Mouse (Mus musculus) lung, postnatal 14 days (tissue): Measurements from ENCODE around the gene Myf5.

Source experiments
- DNase-seq: peaks from one replicate; pipeline ENCODE4 v3.0.0; 2021

The Myf5 gene

DNA sequence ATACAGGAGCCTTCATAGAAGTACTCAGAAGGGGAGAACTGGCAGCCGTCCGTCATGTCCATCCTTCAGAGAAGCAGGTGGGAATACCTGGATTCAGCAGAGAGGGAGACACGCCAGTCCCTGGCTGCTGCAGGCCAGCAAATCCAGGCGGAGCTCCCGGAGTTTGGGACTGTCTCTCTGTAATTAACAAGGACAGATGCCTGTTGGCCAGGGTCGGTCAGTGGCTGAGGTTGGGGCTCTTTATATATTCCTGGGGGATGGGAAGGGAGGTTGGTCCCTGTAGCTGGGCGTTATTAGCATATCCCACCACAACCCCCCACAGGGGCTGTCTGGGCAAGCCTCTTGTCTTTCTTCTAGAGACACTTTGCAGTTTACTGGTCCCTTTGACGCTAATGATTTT, at the start of gene Myf5:
Myf5 (minus strand) TSS at position 265 of the 400 bp plus-strand sequence.
- no peak for DNase-seq

DNA sequence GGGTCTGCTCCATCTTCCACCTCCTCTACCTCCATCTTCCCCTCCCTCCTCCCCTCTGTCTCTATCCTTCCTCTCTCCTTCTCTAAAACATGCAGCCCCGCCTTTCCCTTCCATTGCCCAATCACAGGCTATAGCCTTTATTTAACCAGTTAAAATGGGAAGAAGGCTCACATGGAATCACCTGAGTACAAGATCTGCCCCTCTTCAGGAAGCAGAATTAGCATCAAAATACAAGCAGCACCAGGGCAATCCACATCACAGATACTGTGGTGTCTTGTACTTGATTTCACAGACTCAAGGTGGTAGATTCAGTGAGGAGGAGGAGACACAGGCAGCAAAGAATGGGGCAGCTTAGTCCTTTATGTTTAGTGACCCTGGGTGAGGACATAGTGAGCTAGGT, 42.8 kb upstream of the Myf5 start:
- no peak for DNase-seq

DNA sequence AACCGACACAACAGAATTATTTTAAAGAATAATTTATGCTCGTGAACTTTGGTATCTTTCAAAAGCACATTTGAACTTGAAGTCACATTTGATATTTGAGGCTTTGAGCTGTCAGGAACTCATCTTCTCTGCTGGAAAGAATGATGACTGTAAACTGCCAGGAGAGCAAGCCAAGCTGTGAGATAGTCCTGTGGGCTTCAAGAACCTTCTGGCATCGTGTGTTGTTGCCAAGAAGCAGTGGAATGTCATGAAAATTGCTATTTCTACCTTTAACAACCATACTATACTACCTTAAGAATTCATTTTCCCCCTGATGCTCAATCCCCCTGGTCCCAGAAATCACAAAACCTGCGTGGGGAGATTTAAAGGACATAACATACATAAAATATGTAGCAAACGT, 33.3 kb upstream of the Myf5 start:
- DNase-seq, result no peak

DNA sequence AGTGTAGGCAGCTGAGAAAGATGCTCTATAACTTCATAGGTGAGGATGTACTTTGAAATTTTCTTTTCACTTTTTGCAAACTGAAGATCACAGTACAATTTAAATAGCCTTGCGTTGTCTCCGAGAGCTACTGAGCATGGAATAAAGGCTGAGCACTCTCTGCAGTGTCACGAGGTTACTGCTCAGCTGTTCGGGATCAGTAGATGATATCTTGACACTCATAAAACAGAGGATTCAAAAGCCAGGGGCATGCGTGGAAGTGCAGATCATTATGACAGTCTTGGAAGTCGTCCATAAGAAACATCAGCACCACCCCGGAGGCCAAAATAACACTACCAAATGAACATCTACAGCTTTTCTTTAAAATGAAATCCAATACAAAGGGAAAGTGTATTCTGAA, 30.7 kb upstream of the Myf5 start:
- DNase-seq, result no peak

DNA sequence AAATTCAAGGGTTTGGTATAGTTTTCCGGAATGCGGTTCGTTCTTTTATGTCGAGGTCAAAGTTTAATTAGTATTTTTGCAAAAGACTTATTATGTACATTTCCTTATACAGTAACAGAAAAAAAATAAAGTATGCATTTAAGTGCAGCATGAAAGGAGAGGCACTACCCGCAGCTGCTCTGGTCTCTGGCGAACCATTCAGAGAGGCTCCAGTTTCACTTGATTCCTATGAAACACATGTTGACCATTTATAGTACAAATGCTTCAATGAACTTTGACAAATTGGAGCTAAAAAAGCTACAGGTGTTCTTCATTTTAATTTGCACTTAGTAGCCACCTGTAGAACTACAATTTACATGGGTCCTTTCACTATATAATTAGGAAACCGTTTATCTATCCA, 28.8 kb upstream of the Myf5 start:
- no peak for DNase-seq

DNA sequence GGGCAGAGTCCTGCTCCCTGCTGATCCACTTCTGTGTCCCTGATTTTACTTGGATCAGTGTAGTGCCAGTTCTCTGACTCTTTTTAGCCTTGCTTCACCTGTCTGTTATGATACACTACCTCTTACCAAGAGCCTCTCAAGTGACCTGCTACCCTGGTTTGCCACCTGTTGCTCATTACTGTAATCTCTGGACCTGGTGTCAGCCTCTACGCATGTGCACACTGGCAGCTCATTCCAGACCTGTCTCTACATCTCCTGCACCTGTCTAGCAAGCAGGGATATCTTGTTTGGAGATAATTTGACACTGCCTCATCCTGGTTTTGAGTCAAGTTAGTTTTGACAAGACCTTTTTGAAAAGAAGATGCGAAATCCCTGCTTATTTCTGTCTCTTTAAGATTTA, 20.5 kb upstream of the Myf5 start:
- DNase-seq, result no peak

DNA sequence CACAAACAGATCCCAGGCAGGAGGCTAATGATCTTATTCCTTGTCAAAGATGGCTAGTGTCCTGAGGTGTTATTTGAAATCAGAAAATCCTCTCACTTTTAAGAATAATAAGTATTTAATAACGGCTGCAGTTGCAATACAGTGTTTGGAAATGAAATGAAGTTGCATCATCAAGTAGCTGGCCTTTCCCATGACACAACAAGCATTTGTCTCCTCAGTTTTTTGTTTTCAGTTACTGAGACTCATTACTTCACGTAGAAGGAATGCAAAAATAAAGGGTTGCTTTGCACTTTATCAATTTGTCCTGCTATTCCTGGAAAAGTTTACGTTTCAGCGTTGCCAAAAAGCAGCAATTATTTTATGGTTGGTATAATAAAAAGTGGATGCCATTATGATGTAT, 17.5 kb upstream of the Myf5 start:
- DNase-seq, result no peak

DNA sequence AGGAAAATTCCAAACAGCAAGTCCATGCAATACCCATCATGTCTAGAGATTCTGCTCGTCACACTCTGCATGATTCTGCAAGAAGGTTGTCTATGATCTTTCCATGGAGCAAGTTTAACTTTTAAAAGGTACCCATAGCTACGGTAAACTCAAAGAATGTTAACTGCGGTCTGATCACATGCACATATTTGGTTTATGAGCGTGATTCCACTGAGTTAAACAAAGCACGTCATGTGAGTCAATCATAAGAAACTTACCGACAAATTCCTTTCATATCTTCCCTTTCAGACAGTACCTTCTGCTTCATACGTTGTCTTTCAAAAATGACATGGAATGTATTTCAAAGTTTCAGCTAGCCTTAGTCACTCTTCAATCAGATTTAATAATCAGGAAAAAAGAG, 16.3 kb upstream of the Myf5 start:
- DNase-seq, result no peak

DNA sequence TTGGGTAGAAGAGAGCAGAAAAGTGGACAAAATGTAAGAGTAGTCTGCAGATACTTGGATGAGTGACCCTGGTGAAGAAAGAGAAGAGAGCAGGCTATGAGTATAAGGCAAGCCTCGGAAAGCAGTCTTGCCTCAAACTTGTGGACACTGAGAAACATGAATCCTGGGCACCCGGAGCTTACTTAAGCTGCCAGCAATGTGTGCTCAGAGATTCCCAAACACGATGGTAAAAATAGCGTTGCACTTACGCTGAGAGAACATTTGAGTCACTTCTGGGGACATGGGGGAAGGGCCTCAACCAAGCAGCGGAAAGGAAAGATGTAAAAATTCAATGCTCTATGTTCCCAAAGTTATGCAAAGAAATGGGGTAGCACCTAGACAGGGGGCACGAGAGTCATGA, 13.7 kb upstream of the Myf5 start:
- DNase-seq, result no peak

DNA sequence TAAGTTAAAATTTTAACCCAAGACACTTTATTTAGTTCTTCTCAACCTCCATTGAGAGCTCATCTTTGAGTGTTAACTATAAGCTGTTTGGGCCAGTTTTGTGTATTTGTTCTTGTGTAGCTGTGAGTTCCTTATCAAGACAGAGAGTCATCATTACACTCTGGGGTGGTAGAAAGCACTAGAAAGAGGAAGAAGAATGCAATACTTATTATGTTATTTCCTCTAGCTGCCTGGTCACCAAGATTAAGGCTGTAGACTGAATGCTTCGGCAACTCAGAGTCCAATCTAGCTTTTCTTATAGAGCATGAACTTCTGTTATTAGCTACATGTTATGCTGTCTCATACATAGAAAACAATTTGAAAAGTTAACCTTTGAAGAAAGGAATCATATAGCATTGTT, 10.5 kb upstream of the Myf5 start:
- DNase-seq, result no peak

DNA sequence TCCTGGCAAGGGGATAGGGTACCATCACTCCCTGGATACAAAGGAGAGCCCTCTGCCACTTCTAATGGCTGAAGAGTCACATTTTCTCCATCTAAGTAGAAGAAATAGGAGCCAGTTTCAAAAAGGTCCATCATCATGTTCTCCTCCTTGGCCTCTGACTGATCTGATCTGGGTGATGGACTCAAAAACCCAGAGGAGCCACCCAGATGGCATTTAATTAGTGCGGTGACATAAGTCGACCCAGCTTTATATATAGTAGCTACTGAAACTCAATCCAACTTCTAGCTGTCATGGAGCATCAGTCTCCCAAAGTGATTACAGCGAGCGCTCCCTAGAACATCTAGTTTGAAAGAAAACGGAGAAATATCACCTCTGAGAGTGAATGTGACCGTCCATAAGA, 8.6 kb upstream of the Myf5 start, which contains the start of gene Myf6:
Myf6 (minus strand) TSS at position 170 of the 400 bp plus-strand sequence.
- no peak for DNase-seq

DNA sequence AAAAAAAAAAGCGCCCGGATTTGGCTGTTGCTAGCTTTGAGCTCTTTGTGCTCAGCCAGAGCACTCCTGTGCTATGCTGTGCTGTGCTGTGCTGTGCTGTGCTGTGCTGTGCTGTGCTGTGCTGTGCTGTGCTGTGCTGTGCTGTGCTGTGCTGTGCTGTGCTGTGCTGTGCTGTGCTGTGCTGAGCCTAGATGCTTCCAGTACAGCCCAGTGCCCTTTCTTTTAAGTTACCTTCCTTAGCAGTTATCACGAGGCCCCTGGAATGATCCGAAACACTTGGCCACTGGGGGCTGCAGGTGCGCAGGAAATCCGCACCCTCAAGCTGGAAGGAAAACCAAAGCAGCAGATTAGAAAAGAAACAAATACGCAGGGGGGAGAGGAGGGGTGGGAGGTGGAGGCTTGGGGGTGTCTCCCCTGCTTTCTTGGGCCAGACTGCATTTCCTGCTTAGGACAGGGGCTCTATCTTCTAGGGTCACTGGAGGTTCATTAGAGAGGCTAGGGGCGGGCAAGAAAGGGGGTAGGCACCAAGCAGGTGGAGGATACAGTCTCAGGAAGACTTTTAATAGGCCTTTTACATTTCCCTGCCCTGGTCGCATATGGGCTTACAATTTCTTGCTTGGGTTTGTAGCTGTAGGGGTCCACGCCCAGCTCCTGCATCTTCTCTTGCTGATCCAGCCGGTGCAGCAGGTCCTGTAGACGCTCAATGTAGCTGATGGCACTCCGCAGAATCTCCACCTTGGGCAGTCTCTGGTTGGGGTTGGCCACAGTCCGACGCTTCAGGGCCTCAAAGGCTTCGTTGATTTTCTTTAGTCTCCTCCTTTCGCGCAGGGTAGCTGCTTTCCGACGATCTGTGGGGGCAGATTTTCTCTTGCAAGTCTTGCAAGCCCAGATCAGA, 7.9 kb upstream of the Myf5 start:
- DNase-seq, result no peak

DNA sequence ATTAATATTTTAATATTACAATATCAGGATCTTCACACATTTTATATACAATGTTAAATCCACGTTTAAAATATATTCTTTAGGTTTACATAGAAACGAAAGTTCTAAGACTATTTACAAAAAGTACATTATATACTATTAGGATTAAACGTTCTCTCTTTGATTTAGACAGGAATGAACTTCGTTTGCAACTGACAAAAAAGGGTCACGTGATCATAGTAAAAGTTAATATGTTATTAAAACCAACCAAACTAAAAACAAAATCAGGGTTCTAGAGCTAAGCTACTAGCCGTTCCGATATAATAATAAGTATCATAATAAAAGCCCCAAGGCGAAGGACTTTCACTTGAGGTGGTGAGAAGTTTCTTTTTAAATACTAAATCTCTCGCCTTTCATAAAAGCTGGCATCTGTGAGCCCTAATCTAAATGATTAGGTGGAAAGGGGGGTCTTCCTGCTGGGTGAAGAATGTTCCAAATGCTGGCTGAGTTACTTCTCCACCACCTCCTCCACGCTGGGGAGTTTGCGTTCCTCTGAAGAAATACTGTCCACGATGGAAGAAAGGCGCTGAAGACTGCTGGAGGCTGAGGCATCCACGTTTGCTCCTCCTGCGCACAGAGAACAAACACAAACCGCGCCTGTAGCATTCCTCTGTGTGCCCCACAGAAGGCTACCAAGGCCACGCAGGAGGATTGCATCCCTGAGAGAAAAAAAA, 7.1 kb upstream of the Myf5 start:
- DNase-seq, result no peak

DNA sequence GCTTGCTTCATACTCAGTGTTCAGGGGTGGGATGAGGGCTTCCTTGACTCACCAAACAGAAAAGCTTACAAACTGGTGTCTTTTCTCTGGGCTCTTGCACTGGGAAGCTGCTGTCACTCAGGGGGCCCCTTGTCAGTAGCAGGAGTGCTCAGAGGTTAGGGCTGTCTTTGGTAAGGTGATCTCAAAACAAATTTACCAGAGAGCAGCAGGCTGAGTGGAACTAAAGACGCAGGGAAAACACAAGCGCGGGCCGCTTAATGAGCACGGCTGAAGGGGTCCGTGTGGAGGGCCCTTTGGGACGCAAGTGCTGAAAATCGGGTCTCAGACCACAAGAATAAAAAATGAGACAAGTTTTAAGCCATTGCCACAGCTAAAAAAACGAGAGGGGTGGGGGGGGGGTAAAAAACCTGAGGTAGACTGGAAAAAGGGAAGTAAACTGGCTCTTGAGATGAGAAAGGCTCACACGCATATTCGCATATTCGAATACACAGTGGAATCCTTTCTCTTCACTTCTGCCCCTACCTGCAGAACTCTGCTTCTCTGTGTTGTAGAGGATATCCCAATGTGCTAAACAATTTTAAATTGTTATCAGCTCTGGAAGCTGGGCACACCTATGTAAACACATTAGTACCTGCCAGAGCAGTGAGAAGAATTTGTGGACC, 2.9 kb upstream of the Myf5 start:
- DNase-seq, result no peak

DNA sequence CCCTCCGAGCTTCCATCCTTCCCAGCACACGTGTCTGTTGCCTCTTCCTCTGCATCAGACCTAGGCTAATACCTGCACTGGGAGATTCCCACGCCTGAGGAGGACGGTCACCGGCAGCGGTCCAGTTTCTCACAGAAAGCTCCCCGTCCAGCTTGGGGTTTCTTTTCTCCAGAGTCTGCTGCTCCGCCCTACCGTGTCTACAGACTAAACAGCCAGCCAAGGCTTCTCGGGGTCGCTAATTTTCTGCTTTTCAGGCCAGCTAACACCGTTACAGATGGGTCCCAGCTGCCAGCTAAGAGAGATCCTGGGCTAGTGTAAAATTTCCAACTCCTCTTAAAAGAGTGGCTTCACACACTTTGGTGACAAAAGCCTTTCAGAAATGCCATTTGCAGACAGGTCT, 836 bp upstream of the Myf5 start:
- no peak for DNase-seq

DNA sequence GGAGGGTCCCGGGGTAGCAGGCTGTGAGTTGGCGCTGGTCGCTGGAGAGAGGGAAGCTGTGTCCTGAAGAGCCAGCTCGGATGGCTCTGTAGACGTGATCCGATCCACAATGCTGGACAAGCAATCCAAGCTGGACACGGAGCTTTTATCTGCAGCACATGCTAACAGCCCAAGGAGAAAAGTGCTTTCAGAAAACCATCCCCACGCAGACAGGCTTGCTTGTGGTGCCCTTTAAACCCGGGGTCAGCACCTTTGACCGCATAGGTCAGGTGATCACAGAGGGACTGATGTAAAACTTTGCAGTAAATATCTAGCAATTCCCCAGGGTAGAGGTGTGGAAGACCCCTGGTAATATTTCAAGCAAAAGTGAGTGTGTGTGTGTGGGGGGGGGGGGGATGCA, 1.9 kb downstream of the Myf5 start:
- no peak for DNase-seq

DNA sequence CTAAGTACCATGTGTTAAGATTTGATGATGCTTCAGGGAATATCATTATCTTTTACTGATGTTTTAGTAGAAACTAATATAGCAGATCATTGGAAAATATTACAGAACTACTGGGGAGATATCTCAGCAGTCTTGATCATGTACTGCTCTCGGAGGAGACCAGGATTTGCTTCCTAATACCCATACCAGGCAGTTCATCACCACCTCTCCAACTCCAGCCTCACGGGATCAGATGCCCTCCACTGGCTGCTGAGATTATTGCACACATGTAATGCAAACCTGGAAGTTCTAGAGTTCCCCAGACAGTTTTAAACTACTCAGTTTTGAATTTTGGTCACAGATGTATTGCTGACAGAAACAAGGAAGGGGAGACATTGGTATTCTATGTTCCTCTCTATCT, 12.4 kb downstream of the Myf5 start:
- DNase-seq, result no peak

DNA sequence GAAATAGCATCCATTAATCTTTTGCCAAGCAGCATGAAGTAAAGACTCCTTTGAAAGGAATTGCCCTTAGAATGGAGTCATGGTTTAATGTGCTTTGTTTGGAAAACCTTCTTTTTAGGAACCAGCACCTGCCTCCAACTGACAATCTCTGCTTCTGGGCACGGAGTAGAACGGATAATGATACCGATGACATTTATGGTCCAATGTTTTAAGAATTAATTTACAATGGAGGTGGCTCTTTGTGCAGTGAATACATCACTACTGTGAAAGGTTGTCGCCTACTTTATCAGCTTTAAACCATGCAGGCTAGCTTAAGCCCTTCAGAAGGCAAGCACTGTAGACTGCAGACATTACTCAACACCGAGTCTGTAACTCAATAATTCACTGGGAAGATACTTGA, 14.2 kb downstream of the Myf5 start:
- no peak for DNase-seq

DNA sequence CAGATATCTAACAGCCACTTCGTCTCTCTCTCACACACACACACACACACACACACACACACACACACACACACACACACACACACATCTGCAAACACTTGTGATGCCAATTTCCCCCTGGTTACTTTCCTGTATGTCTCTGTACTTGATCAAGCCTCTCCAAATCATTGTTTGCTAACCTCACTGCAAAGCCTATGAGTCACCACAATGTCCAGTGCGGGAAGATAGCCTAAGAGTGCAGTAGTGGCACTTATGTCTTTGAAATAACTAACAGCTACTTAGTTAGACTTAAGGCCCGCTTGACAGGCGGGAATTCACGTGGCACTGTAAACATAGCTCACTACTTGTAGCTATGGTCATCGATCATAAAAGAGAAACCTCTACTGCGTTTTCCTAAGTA, 18.1 kb downstream of the Myf5 start:
- DNase-seq, result no peak

DNA sequence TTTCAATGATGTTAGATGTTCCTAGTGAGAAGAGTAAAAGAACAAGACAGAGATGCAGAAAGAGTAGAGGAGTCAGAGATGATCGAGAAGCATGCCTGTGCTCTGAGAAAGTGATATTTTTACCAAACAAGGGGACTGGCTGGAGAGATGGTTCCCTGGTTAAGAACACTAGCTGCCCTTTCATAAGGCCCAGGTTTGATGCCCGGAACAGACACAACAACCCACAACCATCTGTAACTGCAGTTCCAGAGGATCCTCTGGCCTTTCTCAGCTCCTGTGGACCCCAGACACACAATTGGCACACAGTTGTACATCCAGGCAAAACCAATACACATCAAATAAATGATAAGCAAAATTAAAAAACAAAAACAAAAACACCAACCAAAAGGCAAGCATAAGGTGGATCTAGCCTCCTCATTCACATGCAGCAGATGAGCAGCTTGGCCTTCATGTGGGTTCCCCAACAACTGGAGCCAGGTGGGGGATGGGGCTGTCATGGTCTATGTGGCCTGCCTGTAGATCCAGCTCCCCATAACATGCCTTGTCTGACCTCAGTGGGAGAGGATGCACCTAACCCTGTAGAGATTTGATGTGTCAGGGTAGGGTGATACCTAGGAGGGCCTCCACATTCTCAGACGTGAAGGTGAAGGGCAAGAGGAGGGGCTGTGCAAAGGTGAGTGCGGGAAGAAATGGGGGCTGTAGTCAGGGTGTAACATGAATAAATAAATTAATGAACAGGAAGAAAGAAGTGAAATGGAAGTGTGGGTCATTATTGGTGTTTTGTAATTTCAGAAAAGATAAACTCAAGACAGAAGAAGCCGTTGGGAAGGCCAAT, 36.2 kb downstream of the Myf5 start:
- no peak for DNase-seq

DNA sequence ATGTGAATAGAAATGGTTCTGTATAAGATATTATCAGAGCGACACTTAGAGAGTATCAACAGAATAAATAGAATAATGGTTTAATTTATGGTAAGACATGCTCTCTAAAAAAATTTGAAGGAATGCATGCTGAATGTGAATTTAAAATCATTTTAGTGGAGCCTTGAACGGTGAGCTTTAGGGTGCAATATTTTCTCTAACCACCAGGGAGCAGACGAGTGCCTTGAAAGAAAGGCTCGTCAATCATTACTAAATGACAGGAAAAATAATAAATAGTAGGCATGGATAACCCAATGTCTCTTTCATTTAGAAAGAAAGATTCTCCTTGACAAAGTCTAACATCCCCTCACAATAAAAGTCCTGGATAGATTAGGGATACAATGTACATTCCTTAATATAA, 43.2 kb downstream of the Myf5 start:
- DNase-seq, result peak; percentile 52

DNA sequence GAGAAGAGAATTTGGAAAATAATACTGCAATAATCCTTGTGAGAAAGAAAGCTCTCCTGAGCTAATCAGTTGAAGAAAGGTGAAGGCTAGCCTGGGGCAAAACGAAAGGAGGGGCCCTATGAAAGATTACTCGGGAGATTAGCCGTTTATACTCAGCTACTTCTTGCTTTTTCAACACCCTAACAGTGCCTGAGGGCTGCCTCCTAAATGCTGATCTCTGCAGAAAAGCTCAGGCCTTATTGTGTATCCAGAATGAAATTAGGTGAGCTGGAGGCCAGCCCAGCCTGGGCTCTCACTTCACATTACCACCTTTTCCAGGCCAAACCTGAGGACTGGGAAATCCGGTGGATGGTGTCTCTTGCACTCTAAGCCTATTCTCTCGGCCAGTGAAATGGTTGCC, 49.0 kb downstream of the Myf5 start:
- no peak for DNase-seq
